ENCODE assay signal across 16 mouse cellular contexts in genomic region chr9:60405777-60406176, GRCm38 (mm10).
DNase-seq lines count a peak whose midpoint lies in the region; ATAC-seq and TF ChIP-seq lines count a peak whose summit lies in the region.
"Had no signal": no experiment of that assay in that cellular context is flagged by ENCODE, and none has a peak within 500 bp of the region (broad histone marks: within the 10 kb centered on the region; RNA-seq: fewer than 3 reads in every experiment).

No protein-coding gene starts in this region.

- no peaks in the 10 kb centered on the region for H3K9me3 ChIP-seq in G1E (replicated peaks)
- H3K9me3 ChIP-seq: embryonic facial prominence, embryonic 15.5 days; limb, embryonic 12.5 days; midbrain, embryonic 10.5 days had no signal

- TF ChIP-seq CTCF in G1E (IDR thresholded peaks at IDR 0.05; ENCODE audit: low read depth, low read length), result no peak

- H3K27me3 ChIP-seq in G1E (ENCODE audit: insufficient read depth, low read length), result peaks cover 15% of the 10 kb centered on the region; the same call in 1 of the 2 replicates
- H3K27me3 ChIP-seq: embryonic facial prominence, embryonic 15.5 days had no signal

- ATAC-seq in G1E (ENCODE audit: extremely low read depth, insufficient number of reproducible peaks, low FRiP score, poor library complexity, severe bottlenecking), result peak; percentile 55
- no peak for ATAC-seq in erythroid progenitor cell, adult 5-6 weeks (replicated peaks; ENCODE audit: low FRiP score, poor library complexity, severe bottlenecking)
- ATAC-seq: hindbrain, postnatal 0 days had no signal

- H3K4me1 ChIP-seq in G1E (ENCODE audit: insufficient read depth, low read depth, low read length), result peaks cover 70% of the 10 kb centered on the region

- DNase-seq in adrenal gland, adult 2 months, result peak; percentile 46
- DNase-seq in adrenal gland, postnatal 4 days (ENCODE audit: low spot score in 2 of 2), result no peak
- DNase-seq in G1E (ENCODE audit: low spot score), result peak; percentile 36
- peak; percentile 42 for DNase-seq in embryo, embryonic 9.5 days (ENCODE audit: extremely low spot score)
- DNase-seq in kidney, postnatal 14 days, result peak; percentile 33
- no peak for DNase-seq in cerebellum, postnatal 25 days
- DNase-seq in right cerebral cortex, postnatal 25 days, result no peak
- DNase-seq: cerebellum, adult 8-10 months; heart, adult 18-20 months; heart, postnatal 10 days; layer of hippocampus, postnatal 36 days had no signal

- no peaks in the 10 kb centered on the region for H3K36me3 ChIP-seq in G1E (replicated peaks)
- H3K36me3 ChIP-seq: embryonic facial prominence, embryonic 15.5 days; limb, embryonic 12.5 days; midbrain, embryonic 10.5 days had no signal

- H3K4me3 ChIP-seq in G1E (ENCODE audit: low read depth, low read length), result peak overlapping the region; percentile 41; the same call in 1 of the 2 replicates
- H3K4me3 ChIP-seq: embryonic facial prominence, embryonic 15.5 days; limb, embryonic 12.5 days; midbrain, embryonic 10.5 days had no signal

Comparison
In these comparisons a context has a peak if more than half of its experiments do, and no peak if none do; other contexts are left out.
1. DNase-seq: peak in adrenal gland, adult 2 months (single experiment), G1E (single experiment), embryo, embryonic 9.5 days (single experiment) and kidney, postnatal 14 days (single experiment); none in adrenal gland, postnatal 4 days (0 of 2), cerebellum, postnatal 25 days (0 of 2) and right cerebral cortex, postnatal 25 days (single experiment).